Mouse (Mus musculus) C2C12 (cell line): Measurements from ENCODE around the gene H2-Ab1.

Source experiments
- CEBPB ChIP-seq: IDR thresholded peaks from one replicate; pipeline ENCODE4 v1.6.1; 2011; ENCODE audit warnings: low read depth, mild to moderate bottlenecking, control low read depth, moderate library complexity
- CTCF ChIP-seq: IDR thresholded peaks from one replicate; pipeline ENCODE4 v1.5.1; 2011; ENCODE audit not compliant: control insufficient read depth, insufficient read depth, insufficient read length
- MAX ChIP-seq: IDR thresholded peaks from one replicate; pipeline ENCODE4 v1.6.1; 2011; ENCODE audit warnings: mild to moderate bottlenecking, control low read depth
- MYOD1 ChIP-seq: IDR thresholded peaks from one replicate; pipeline ENCODE4 v1.6.1; 2011; ENCODE audit warnings: low read depth; ENCODE audit not compliant: control insufficient read depth, insufficient read length
- MYOG ChIP-seq: IDR thresholded peaks from one replicate; pipeline ENCODE4 v1.6.1; 2011; ENCODE audit not compliant: control insufficient read depth, insufficient read length; ENCODE audit errors: extremely low read depth
- USF1 ChIP-seq: IDR thresholded peaks from one replicate; pipeline ENCODE4 v1.6.1; 2011; ENCODE audit warnings: low read depth, mild to moderate bottlenecking, control low read depth, moderate library complexity

GRCm38 (mm10) chr17:34309225-34309624 is 51.7 kb downstream of the H2-Ab1 start:
- TF ChIP-seq CTCF (no peak), USF1 (no peak), MYOD1 (no peak), MYOG (no peak), MAX (no peak), CEBPB (no peak)
